Mouse (Mus musculus) testis, adult 2 months (tissue): ENCODE data around the gene 2010300C02Rik.

ENCODE experiments used
- CTCF ChIP-seq: fragments of 200-500 bp; IDR thresholded peaks from 2 replicates; pipeline ENCODE4 v1.5.1; 2012; ENCODE audit warnings: low read depth, mild to moderate bottlenecking, inconsistent platforms, low read length, moderate library complexity; ENCODE audit not compliant: control insufficient read depth, insufficient read depth, insufficient replicate concordance
- POLR2A ChIP-seq: fragments of 200-500 bp; IDR thresholded peaks from 2 replicates; pipeline ENCODE4 v1.6.1; 2012; ENCODE audit warnings: low read depth, mild to moderate bottlenecking, inconsistent platforms, low read length, moderate library complexity; ENCODE audit not compliant: control insufficient read depth

DNA sequence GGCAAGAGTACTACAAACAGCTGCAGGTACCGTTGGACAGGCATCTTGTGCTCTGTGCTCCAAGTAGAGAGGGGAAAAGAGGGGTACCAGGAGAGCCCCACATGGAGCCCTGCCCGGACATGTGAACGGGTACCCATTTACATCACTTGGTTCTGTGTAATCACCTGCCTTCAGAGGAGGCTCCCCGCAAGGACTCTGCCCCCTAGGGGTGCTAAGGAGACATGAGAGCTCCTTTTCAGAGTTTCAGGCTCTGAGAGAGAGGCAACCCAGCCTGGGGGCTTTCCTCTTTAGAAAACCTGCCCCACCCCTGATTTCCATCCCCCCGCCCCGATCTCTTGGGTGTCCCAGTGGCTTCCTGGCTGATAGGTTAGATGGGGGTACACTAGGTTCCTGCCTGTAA, 44.4 kb downstream of the 2010300C02Rik start:
- TF ChIP-seq CTCF (no peak), POLR2A (no peak)
